Mouse (Mus musculus): ENCODE measurements at regions not wholly inside any gene's neighbourhood (a gene's known extent, or its start where the extent isn't known, plus 50 kb on each side); places are given as distances from the start of the nearest gene placed in this dataset.

DNA sequence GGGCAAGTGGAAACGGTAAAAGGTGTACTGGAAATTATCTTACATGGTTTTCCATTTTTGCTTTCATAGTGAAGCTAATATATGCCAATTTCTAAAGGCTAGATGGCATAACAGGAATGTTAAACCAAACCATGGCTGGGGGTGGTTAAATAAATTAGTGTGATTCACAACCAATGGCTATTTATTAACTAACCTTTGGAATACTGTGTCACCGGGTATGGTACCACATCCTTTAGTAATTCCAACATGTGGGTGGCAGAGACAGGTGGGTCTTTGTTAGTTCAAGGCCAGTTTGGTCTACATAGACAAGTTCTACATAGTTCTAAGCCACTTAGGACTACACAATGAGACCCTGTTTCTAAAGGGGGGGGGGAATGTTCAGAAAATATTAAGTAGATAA lies 179.8 kb upstream of the Plxnc1 start:
- no peak for ATAC-seq (replicated peaks; ENCODE audit: poor library complexity)

DNA sequence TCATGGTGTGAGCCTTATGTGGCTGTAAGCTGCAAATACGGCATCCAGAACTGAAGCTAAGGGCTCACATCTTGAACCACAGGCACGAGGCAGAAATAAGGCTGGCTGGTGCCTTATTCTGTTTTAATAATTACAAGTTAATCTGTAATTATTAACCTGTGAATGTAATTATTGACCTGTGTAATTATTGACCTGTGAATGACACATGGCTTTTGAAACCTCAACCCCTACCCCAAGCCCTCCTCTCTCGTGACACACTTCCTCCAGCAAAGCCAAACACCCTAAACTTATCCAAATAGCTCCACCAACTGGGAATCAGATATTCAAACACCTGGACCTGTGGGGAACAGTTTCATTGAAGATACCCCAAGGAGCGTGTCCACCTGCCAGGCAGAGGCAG lies 175.4 kb upstream of the Plxnc1 start:
- no peak for ATAC-seq (replicated peaks; ENCODE audit: poor library complexity)

DNA sequence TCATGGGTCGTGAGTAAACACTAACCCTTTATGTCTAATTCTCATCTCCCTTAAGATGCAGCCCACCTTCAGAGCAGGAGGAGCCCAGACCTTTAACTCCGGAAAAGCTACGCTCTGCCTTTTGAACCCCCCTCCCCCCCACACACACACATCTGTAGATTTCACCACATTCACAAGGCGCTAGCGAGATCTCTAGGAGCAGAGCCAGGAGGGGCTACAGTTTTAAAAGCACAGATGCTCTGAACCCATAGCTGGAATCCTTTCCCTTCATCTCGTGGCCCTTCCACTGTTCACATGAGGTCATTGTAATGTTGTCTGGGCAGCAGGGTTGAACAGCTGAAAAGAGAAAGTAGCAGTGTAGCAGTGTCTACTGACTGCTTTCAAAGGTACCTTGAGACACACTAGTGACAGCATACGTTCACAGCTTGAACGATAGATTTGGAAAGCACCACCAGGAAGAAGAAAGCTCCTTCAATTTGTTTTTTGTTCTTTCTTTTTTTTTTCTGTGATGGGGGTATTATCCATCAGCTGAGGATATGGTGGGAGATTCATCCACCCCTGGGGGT lies 174.2 kb upstream of the Plxnc1 start:
- ATAC-seq (replicated peaks; ENCODE audit: poor library complexity) = no peak

DNA sequence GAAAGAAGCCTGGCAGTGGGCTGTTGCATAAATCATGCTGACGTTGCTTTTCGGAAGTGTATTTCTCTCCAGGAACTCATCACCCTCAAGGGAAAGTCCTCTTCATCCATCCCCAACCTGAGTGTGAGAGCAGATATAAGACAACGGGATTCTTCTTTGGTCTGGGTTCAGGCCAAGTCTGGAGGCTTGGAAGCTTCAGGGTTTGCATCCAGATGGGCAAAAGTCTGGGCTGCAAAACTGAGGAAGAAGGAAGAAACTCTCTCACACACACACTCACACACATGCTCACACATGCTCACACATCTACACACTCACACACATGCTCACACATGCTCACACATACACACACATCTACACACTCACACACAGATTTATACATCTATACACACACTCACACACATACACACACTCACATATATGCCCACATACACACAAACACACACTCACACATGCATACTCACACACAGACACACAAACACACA lies 173.1 kb upstream of the Plxnc1 start:
- ATAC-seq (replicated peaks; ENCODE audit: poor library complexity) = peak; percentile 12; the same call in 1 of the 2 replicates

DNA sequence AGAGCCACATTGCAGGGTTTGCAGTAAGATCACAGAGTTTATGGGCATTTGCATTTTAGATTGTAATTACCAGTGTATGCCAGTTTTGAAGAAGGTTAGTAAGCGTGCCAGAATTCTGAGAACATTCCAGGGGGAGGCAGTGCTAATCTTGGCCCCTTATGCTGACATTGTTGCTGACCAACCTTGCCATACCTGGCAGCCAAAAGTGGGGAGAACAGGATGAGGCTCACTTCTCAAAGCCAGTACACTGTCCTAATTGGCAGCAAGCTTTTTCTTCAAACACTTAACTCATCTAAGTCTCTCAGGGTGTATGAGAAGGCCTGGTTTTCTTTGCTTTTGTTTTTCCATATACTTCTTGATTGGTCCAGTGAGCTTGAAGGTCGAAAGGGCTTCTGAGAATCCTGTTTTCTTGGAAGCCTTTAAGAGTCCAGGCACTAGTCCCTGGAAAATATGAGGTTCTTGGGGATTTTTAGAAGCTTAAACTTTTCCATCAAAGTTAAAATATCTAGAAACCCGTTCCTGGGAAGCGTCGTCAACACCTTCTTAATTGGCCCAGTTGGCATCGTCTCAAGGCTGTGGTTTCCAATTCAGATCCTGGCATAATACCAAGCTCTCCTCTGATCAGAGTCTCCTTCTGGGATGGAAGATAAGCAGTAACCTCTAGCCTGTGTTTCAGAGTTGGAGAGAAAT lies 172.6 kb upstream of the Plxnc1 start:
- peak; percentile 89 for ATAC-seq (replicated peaks; ENCODE audit: poor library complexity)

DNA sequence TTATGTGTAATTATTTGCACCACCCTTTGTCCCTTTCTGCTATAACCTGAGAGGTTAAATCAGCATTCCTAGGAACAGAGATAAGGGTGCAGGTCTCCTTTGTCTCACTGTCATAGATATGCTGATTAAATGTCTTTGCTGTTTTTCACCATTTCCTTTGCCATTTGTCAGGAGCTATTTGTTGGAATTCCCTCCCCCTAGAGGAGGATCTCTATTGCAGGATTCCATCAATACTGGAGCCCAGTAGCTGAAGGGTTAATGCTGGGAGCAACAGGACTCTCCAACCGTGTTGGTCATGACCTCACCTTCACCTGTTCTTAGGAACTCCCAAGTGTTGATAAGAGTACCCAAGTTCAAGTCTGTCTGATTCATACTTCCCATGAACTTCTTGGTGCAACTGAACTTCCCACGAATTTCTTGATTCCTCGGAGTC lies 172.0 kb upstream of the Plxnc1 start:
- no peak for ATAC-seq (replicated peaks; ENCODE audit: poor library complexity)

DNA sequence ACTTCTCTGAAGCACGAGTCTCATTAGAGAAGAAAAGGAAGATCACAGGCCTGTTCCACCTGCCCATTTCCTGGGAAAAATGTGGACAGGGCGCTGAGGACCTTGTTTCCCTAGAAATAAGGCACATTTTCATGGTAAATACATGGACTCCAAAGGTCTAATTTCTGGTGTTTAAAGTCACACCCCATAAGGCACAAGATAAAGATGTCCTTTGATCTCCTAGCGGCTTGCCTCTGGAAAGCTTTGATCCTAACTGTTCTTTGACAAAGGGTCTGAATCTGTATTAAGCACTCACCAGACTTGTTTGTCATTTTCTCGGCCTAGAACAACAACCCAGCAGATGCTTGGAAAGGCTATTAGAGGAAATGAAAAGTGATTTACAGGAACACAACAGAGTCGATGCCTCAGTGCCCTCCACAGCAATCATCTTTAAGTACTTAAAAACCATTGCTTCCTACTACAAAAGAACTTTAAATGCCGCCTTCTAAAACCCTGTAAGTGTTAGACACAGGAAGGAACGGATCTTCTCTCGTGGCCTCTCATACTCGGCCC lies 168.3 kb upstream of the Plxnc1 start:
- no peak for ATAC-seq (replicated peaks; ENCODE audit: poor library complexity)

DNA sequence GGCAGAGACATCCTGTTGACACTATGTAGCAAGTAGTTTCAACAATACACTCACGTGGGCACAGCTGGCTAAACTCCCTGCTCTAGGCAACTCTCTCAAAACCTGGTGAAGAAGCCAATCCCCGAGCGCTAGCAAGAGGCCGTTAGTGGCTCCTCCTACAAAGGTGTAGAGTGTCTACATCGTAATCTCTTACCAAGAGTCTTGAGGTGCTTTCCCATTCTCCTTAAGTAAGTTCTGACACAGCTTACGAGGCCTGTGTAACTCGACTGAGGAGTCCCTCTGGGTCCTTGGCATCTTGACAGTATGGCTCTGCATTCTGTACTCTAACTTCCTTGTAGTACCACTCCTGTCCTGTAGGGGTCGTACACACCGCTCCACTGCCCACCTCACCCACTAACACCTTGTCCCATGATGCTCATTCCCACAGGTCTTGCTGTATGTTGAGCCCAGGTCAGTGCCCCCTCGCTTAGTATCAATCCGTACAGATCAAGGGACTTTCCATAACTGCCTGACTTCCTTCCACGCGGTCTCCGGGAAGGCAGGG lies 167.7 kb upstream of the Plxnc1 start:
- ATAC-seq (replicated peaks; ENCODE audit: poor library complexity) = peak; percentile 42; the same call in 1 of the 2 replicates

DNA sequence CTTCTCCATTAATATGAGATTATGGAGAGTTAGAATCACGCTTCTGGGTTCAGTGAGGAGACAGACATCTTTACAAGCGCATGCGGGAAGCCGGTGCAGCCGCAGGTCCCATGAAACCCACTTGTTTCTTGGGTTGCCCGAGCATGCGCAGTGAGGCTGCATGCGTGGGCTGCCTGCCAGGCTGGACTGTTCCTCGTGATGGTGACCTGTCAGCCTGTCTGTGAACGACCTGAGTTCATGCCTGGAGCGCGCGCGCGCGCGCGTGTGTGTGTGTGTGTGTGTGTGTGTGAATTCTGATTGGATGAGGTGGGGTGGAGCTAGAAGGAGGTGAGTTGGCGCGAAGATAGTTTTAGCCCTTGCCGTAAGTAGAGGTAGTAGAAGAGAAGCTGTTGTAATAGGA lies 166.2 kb upstream of the Plxnc1 start:
- ATAC-seq (replicated peaks; ENCODE audit: poor library complexity) = no peak

DNA sequence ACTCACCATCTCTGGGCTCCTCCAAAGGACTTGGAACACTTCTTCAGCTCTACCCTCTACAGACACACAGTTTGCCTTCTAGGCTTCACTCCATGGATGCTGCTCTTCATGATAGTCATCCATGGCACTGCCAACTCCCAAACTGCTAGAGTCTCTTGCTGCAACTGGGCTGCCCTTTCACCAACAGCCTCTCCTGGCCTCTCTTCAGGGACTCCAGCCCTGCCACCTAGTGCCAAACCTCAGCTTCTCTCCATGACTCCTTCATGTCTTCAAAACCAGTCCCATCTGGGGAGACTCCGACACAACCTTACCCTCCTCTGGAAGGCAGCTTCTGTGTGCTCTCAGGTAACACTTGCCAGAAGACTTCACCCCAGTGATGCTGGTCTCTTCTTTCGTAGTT lies 164.9 kb upstream of the Plxnc1 start:
- no peak for ATAC-seq (replicated peaks; ENCODE audit: poor library complexity)

DNA sequence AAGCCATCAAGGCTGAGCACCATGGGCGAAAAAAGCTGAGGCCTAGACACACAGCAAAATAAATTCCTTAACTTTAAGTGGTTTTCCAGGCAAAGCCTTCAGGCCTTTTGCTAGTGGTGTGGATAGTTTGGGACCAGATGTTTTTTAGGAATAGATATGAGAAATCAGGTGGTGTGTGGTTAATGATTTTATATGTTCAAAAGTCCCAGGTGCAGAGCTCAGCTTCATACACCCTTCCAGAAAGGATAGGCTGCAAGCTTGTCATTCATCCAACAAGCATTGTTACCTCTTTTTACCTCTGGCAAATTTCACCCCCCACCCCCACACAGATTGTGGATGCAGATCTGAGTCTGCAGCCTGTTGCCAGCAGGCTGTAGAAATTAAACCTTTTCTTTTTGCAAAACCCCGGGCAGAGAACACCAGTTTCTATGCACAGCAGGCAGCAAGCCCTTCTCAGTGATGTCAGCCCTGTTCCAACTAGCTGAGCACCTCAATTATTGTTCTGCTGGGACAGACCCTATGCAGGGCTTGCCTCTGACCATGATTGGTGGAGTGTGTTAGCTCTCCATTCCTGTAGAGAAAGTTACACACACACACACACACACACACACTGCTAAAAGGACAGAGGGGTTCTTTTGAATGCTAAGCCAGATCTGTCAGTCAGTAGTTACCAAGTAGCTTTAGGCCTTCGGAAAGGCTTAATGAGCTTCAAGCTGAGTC lies 163.1 kb upstream of the Plxnc1 start:
- ATAC-seq (replicated peaks; ENCODE audit: poor library complexity) = no peak

DNA sequence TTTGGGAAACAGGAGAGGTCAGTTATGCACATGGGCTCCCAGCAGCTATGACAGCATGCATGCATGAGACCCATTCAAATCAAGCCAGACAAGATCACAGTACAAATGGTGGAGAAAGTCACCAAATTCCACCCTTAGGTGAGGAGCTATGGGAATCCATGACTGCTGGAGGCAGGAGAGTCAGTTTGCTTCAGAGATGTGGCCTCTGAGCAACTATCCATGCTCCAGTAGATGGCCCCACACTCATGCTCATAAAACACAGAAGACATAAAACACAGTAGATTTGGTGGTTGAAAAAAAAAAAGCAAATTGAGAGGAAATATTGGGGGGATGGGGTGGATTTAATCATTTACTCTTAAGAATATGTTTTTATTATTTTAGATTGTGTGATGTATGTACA lies 159.2 kb upstream of the Plxnc1 start:
- ATAC-seq (replicated peaks; ENCODE audit: poor library complexity) = peak; percentile 54; the same call in 1 of the 2 replicates

DNA sequence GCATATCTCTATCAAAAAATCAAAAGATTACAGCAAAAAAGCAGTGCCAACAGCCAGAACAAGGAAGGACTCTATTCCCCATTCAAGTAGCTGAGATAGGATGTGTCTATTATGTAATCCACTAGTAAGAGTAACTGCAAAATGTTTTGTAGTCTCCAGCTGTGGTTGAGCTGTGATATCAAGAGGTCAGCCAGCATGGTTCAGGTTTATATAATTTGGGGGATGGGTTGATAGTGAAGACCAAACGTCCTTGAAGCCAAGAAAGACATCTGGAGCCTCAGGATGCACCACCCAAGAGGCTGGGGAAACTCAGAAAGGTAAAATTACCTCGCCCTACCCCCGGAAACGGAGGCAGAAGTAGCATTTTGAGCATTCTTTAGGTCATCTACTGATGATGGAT lies 158.3 kb upstream of the Plxnc1 start:
- ATAC-seq (replicated peaks; ENCODE audit: poor library complexity) = no peak

DNA sequence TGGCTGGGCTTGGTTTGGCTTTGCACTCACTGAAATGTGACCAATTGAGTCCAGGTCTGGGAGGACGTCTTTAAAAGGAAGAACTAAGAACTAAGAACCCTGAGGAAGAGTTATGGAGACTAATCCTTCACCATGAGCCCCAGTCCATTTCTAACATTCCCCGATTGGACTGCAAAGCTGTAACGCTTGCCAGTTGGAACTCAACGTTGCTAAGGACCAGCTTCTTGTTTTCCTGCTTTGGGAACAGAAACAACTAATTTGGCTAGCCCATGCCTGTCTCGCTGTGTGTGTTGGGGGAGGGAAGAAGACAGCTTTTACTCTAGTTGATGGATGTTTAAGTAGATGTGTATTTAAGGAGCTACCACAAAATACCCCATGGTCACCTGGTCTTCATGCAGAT lies 155.3 kb upstream of the Plxnc1 start:
- no peak for ATAC-seq (replicated peaks; ENCODE audit: poor library complexity)

DNA sequence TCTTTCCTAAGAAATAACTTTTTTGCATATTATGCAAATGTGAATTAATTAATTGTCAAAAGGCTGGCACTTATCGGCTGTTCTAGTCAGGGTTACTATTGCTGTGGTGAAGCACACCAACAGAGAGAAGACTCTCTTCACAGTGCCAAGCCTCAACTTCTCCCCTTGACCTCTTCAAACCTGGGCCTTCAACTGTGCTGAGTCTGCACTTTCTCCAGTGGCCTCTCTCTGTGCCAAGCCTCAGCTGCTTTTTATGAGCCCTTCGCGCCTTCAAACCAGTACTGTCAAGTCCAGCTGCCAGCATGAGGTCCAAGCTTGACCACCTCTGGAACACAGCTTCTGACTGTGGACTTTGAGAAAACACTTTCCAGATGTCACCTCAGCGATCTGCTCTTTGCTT lies 151.2 kb upstream of the Plxnc1 start:
- ATAC-seq (replicated peaks; ENCODE audit: poor library complexity) = no peak

DNA sequence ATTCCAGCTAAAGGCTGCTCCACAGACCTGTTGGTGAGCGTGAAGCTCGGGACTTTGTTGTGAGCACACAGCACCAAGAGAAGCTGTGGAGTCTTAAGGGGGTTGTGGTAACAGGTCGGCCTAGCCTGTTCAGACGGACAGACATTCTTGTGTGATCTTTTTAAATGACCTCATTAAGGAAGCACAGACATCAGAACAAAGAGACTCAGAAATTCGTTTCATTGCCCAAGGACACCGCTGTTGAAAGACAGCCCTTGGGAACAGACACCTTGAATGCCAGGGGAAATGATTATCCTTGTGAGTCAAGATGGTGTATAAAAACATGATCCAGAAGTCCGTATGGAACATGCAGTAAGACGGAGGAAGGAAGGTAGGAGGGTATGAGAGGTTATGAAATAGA lies 150.1 kb upstream of the Plxnc1 start:
- ATAC-seq (replicated peaks; ENCODE audit: poor library complexity) = no peak

DNA sequence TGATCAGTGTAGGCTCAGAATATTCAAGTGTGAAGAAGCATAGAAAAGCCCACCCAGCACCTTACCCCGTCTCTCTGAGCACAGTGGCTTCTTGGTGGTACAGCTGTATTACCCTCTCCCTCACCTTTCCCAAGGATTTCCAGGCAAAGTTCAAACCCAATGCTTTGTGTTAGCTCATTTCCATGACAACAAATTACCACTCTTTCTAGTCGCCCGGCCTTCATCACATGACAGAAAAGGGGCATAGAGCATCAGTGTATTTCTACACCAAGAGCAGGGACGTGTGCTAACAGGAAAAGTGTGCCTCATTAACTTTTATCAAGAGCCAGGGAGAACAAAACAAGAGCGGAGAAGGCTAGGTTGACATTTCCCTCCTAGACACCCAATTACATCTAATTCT lies 148.6 kb upstream of the Plxnc1 start:
- no peak for ATAC-seq (replicated peaks; ENCODE audit: poor library complexity)

DNA sequence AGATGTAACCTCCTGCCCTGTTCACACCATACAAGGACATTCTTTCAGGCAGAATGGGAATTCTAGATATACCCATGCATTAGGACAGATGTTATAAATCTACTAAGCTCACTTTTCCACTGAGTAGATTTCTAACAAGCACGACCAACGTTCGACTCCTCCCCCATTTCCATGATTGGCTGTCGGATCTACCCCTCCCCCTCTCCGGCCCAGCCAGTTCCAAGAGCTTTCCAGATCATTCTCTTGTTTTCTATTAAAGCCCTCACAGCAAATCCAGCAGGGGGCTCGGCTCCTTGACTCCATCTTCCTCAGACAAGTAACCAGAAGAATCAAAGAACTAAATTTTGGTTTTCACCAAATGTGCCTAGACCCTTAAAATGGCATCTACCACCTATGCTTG lies 146.5 kb upstream of the Plxnc1 start:
- ATAC-seq (replicated peaks; ENCODE audit: poor library complexity) = no peak

DNA sequence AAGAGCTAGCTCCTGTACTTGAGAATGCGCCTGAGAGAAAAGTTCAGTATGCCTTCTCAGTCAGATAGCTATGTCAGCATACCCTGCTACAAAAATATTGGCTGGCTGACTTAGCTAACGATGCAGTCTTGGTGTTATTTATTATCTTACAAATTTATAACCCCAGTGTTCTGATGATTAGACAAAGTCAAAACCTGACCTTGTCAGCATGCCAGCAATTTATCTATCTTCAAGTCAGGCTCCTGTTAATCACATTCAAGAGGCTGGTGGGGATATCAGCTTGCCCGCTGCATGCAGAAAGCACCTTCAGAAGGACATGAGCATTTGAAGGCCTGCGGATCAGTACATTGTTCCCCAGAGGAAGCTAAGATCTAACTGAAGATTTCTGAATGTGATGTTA lies 146.0 kb upstream of the Plxnc1 start:
- no peak for ATAC-seq (replicated peaks; ENCODE audit: poor library complexity)

DNA sequence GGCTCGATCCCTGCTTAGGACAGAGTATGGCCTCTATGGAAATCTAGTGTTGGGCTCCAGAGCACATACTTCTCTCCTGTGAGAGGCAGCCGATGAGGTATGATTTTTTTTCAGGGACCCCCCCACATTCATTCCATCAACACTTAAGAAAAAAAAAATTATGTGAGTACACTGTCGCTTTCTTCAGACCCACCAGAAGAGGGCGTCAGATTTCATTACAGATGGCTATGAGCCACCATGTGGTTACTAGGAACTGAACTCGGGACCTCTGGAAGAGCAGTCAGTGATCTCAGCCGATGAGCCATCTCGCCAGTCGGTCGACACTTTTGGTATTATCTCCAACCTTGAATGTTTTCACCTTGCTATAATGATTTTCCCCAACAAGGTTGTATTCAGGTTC lies 145.4 kb upstream of the Plxnc1 start:
- ATAC-seq (replicated peaks; ENCODE audit: poor library complexity) = no peak

DNA sequence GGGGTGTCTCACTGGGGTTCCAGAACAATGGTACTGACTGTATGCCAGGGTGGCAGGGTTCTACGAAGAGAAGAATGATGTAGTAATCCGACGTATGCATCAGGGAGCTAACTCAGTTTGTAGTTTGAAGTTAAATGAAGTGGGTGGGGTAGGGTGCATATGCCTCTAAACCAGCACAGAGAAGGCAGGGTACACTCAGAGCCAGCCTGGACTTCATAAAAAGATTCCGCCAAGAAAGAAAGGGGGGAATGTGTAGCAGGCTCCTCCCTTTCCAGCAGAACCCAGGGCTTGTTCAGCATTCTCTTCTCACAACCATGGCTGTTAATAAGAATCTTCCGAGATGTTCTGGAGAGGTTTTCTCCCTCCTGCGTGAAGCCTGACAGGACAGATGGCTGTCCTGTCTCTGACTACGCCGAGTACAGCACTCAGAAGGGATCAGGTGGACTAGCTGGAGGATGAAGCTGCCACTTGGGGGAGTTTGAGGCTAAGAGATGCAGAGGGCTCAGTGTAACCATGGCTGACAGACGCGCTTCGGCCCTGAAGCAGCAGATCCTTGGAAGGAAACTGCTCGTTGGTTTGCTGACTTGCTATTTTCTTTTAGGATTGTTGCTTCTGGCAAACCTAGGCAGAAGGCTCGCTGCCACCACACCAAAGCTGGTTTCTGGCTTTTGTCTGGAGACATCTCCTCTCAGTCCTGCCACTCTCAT lies 143.4 kb upstream of the Plxnc1 start:
- ATAC-seq (replicated peaks; ENCODE audit: poor library complexity) = peak; percentile 66

All from megakaryocyte progenitor cell, adult 5-6 weeks (primary cell).